Mouse (Mus musculus): ENCODE results near the gene Svbp.

- peak; percentile 46 for TF ChIP-seq CTCF (IDR thresholded peaks at IDR 0.05; ENCODE audit: low read depth)
- TF ChIP-seq EP300 (IDR thresholded peaks at IDR 0.05; ENCODE audit: low read depth): no peak
Observed at GRCm38 (mm10) chr4:119162990-119163389, 32.1 kb upstream of the Svbp start.

All from liver, postnatal 0 days (tissue).